Mouse (Mus musculus) urinary bladder, adult 2 months (tissue): ENCODE measurements around the gene Pdcd7. TPM values are rescaled to one million over a fixed set of nuclear protein-coding genes. Genes with fewer than 3 reads are reported as not detected.
"Not testable (repeated sequence)": the region's sequence is repeated elsewhere in the genome, so short reads cannot be mapped to it uniquely, and the experiment has no call there.

ENCODE experiments used
- DNase-seq: peaks from one replicate; pipeline ENCODE4 v3.0.0; 2022; ENCODE audit warnings: low spot score
- polyA plus RNA-seq: library from polyadenylated mRNA; depleted of rRNA; stranded (reverse); fragments of >200 nt; gene quantifications from 2 replicates; pipeline ENCODE4 v1.2.3, GENCODE M21; 2012; rRNA removed

Gene Pdcd7
- 12.9 and 14.4 TPM in 2 replicates for polyA plus RNA-seq

- DNase-seq = peak; percentile 78
These were observed at the start of gene Pdcd7 for GRCm38 (mm10) chr9:65345854-65346475. TSS of gene Pdcd7 (plus strand) at chr9:65346104.

- no peak for DNase-seq
These were observed 48.8 kb upstream of the Pdcd7 start for GRCm38 (mm10) chr9:65297056-65297455.

- no peak for DNase-seq
These were observed 47.1 kb upstream of the Pdcd7 start for GRCm38 (mm10) chr9:65298761-65299160.

- no peak for DNase-seq
These were observed 46.3 kb upstream of the Pdcd7 start for GRCm38 (mm10) chr9:65299650-65300049.

GRCm38 (mm10) chr9:65302327-65302983 is 43.4 kb upstream of the Pdcd7 start:
- no peak for DNase-seq

- no peak for DNase-seq
These were observed 42.3 kb upstream of the Pdcd7 start for GRCm38 (mm10) chr9:65303586-65303985.

GRCm38 (mm10) chr9:65304300-65304699 is 41.6 kb upstream of the Pdcd7 start:
- DNase-seq = no peak

GRCm38 (mm10) chr9:65306672-65307071 is 39.2 kb upstream of the Pdcd7 start:
- DNase-seq = no peak

- DNase-seq = no peak
These were observed 37.9 kb upstream of the Pdcd7 start for GRCm38 (mm10) chr9:65308011-65308410.

- no peak for DNase-seq
These were observed 33.1 kb upstream of the Pdcd7 start for GRCm38 (mm10) chr9:65312669-65313357.

GRCm38 (mm10) chr9:65313846-65314245 is 32.1 kb upstream of the Pdcd7 start:
- DNase-seq = no peak

- DNase-seq = no peak
These were observed 23.5 kb upstream of the Pdcd7 start for GRCm38 (mm10) chr9:65322255-65322900.

- no peak for DNase-seq
These were observed 19.9 kb upstream of the Pdcd7 start for GRCm38 (mm10) chr9:65325971-65326370.

- DNase-seq = no peak
These were observed 18.5 kb upstream of the Pdcd7 start for GRCm38 (mm10) chr9:65327371-65327770.

GRCm38 (mm10) chr9:65333958-65334357 is 11.9 kb upstream of the Pdcd7 start:
- no peak for DNase-seq

- no peak for DNase-seq
These were observed 6.8 kb upstream of the Pdcd7 start for GRCm38 (mm10) chr9:65339146-65339545.

- no peak for DNase-seq
These were observed 5.5 kb upstream of the Pdcd7 start for GRCm38 (mm10) chr9:65340414-65340813.

GRCm38 (mm10) chr9:65345439-65345838 is 465 bp upstream of the Pdcd7 start:
- DNase-seq = not testable (repeated sequence)

GRCm38 (mm10) chr9:65346476-65347111 is 690 bp downstream of the Pdcd7 start:
- DNase-seq = peak; percentile 58

- DNase-seq = no peak
These were observed 1.4 kb downstream of the Pdcd7 start for GRCm38 (mm10) chr9:65347112-65347850.

- DNase-seq = no peak
These were observed 7.3 kb downstream of the Pdcd7 start for GRCm38 (mm10) chr9:65353251-65353650.
